Mouse (Mus musculus) heart, postnatal 0 days (tissue): ENCODE results near the gene Tiam1. TPM values are rescaled to one million over a fixed set of nuclear protein-coding genes. Genes with fewer than 3 reads are reported as not detected.

Source experiments
- ATAC-seq: fragments of 200-750 bp; cut with Nextera tagmentation; 2 replicates; pipeline ENCODE4 v1.8.0; 2017; ENCODE audit warnings: low read depth, moderate number of reproducible peaks, moderate library complexity; ENCODE audit not compliant: insufficient read depth
- DNase-seq: peaks from one replicate; pipeline ENCODE4 v3.0.0-alpha.2; 2016; ENCODE audit warnings: low spot score
- H3K27ac ChIP-seq: fragments of 300-500 bp; sonication (generic); 2 replicates; pipeline ENCODE4 v1.5.1; 2014; ENCODE audit warnings: low read depth, mild to moderate bottlenecking
- H3K27me3 ChIP-seq: fragments of 300-500 bp; sonication (generic); 2 replicates; pipeline ENCODE4 v1.6.1; 2014; ENCODE audit warnings: low read length, mixed read lengths; ENCODE audit not compliant: control insufficient read depth, insufficient read depth
- H3K36me3 ChIP-seq: fragments of 300-500 bp; sonication (generic); replicated peaks from 2 replicates; pipeline ENCODE4 v1.6.1; 2014; ENCODE audit warnings: low read length, mixed read lengths; ENCODE audit not compliant: control insufficient read depth, insufficient read depth
- H3K4me1 ChIP-seq: fragments of 300-500 bp; sonication (generic); 2 replicates; pipeline ENCODE4 v1.6.1; 2014; ENCODE audit warnings: antibody characterized with exemption; ENCODE audit not compliant: control insufficient read depth, insufficient read depth
- H3K4me2 ChIP-seq: fragments of 300-500 bp; sonication (generic); 2 replicates; pipeline ENCODE4 v1.6.1; 2014; ENCODE audit warnings: low read depth, mild to moderate bottlenecking, low read length, moderate library complexity
- H3K4me3 ChIP-seq: fragments of 300-500 bp; sonication (generic); 2 replicates; pipeline ENCODE4 v1.5.1; 2014; ENCODE audit warnings: low read depth, low read length
- H3K9ac ChIP-seq: fragments of 300-500 bp; sonication (generic); replicated peaks from 2 replicates; pipeline ENCODE4 v1.6.1; 2014; ENCODE audit warnings: low read depth, low read length, mixed read lengths
- H3K9me3 ChIP-seq: fragments of 300-500 bp; sonication (generic); replicated peaks from 2 replicates; pipeline ENCODE4 v1.6.1; 2016; ENCODE audit warnings: low read length; ENCODE audit not compliant: control insufficient read depth
- CTCF ChIP-seq: IDR thresholded peaks from 2 replicates; pipeline ENCODE4 v1.5.1; 2016; ENCODE audit warnings: antibody characterized with exemption, control low read depth, low read depth
- EP300 ChIP-seq: IDR thresholded peaks from 2 replicates; pipeline ENCODE4 v1.6.1; 2016; ENCODE audit warnings: antibody characterized with exemption, low read depth
- WGBS: fragments of 180-500 bp; shearing (Covaris S2); extraction: QIAGEN DNeasy Blood & Tissue Kit; methylation state at CpG from one replicate; pipeline ENCODE4 v1.1.7; 2014; 5-methylcytosine and 5-hydroxymethylcytosine counted together
- polyA plus RNA-seq: library from polyadenylated mRNA; unstranded; fragments of >200 nt; fragmentation: Nextera tagmentation; extraction: Ambion mirVana; gene quantifications from 2 replicates; pipeline ENCODE4 v1.2.1, GENCODE M21; 2015
- total RNA-seq: library from RNA; depleted of rRNA; stranded (reverse); fragments of >200 nt; gene quantifications from 2 replicates; pipeline ENCODE4 v1.2.3, GENCODE M21; 2014; ENCODE audit warnings: low replicate concordance

Gene Tiam1
- total and polyA plus RNA-seq, 2 experiments from 2014 or later: 2.6 to 3.6 TPM

- Histone ChIP-seq H3K36me3 (no peaks in the 10 kb centered on the region), H3K27me3 (no peaks in the 10 kb centered on the region), H3K27ac (no peak overlapping the region), H3K4me3 (no peak overlapping the region), H3K4me1 (no peaks in the 10 kb centered on the region), H3K4me2 (no peak overlapping the region), H3K9me3 (no peaks in the 10 kb centered on the region), H3K9ac (no peak overlapping the region)
- WGBS: 100% methylated on average over 1 of the region's 1 CpGs
- ATAC-seq (no peak), DNase-seq (no peak)
- no peak for TF ChIP-seq CTCF
- TF ChIP-seq EP300: no peak
Measured at GRCm38 (mm10) chr16:89948040-89948439, 195.5 kb downstream of the Tiam1 start.

- no peak overlapping the region for H3K4me3 ChIP-seq
- TF ChIP-seq EP300: no peak
- no peak for TF ChIP-seq CTCF
- H3K9me3 ChIP-seq: peaks cover 2% of the 10 kb centered on the region; the same call in 1 of the 2 replicates
- H3K4me1 ChIP-seq: no peaks in the 10 kb centered on the region
- H3K27ac ChIP-seq: no peak overlapping the region
- no peak overlapping the region for H3K4me2 ChIP-seq
- no peaks in the 10 kb centered on the region for H3K36me3 ChIP-seq
- WGBS: 92% methylated on average over 11 of the region's 11 CpGs
- no peak overlapping the region for H3K9ac ChIP-seq
- ATAC-seq (no peak), DNase-seq (no peak)
- no peaks in the 10 kb centered on the region for H3K27me3 ChIP-seq
Measured at GRCm38 (mm10) chr16:89946816-89947215, 196.8 kb downstream of the Tiam1 start.

- Histone ChIP-seq H3K9ac (no peak overlapping the region), H3K27ac (no peak overlapping the region), H3K36me3 (no peaks in the 10 kb centered on the region), H3K27me3 (no peaks in the 10 kb centered on the region), H3K9me3 (peaks cover 7% of the 10 kb centered on the region; the same call in 1 of the 2 replicates), H3K4me1 (no peaks in the 10 kb centered on the region), H3K4me3 (no peak overlapping the region), H3K4me2 (no peak overlapping the region)
- 71% methylated on average over 19 of the region's 19 CpGs for WGBS
- TF ChIP-seq EP300 (no peak), CTCF (no peak)
- DNase-seq (no peak), ATAC-seq (no peak)
Measured at GRCm38 (mm10) chr16:89944604-89945283, 198.8 kb downstream of the Tiam1 start.

- Histone ChIP-seq H3K4me2 (no peak overlapping the region), H3K9ac (no peak overlapping the region), H3K27ac (no peak overlapping the region), H3K27me3 (no peaks in the 10 kb centered on the region), H3K9me3 (peaks cover 7% of the 10 kb centered on the region; the same call in 1 of the 2 replicates), H3K4me3 (no peak overlapping the region), H3K36me3 (no peaks in the 10 kb centered on the region), H3K4me1 (no peaks in the 10 kb centered on the region)
- ATAC-seq (no peak), DNase-seq (no peak)
- no peak for TF ChIP-seq CTCF
- no peak for TF ChIP-seq EP300
- WGBS: 53% methylated on average over 6 of the region's 6 CpGs
Measured at GRCm38 (mm10) chr16:89944050-89944449, 199.5 kb downstream of the Tiam1 start.

- Histone ChIP-seq H3K4me1 (no peaks in the 10 kb centered on the region), H3K36me3 (no peaks in the 10 kb centered on the region), H3K4me2 (no peak overlapping the region), H3K27ac (no peak overlapping the region), H3K4me3 (no peak overlapping the region), H3K27me3 (no peaks in the 10 kb centered on the region), H3K9ac (no peak overlapping the region), H3K9me3 (peaks cover 7% of the 10 kb centered on the region; the same call in 1 of the 2 replicates)
- peak; percentile 21 for DNase-seq
- no peak for TF ChIP-seq EP300
- peak; percentile 25; the same call in 1 of the 2 replicates for TF ChIP-seq CTCF
- WGBS: 41% methylated on average over 19 of the region's 19 CpGs
- no peak; the same call in 1 of the 2 replicates for ATAC-seq
Measured at GRCm38 (mm10) chr16:89943267-89943971, 200.2 kb downstream of the Tiam1 start.
